Mouse (Mus musculus): ENCODE results near the gene Car14. TPM values are rescaled to one million over a fixed set of nuclear protein-coding genes. Genes with fewer than 3 reads are reported as not detected.
"Not testable (repeated sequence)": the region's sequence is repeated elsewhere in the genome, so short reads cannot be mapped to it uniquely, and the experiment has no call there.

The Car14 gene
- polyA plus RNA-seq, 1 experiment from 2014 or later, result 8.6 TPM

GRCm38 (mm10) chr3:95860323-95860722 lies 44.2 kb downstream of the Car14 start:
- 90% methylated on average over 3 of the region's 3 CpGs for WGBS
- Histone ChIP-seq H3K27me3 (ENCODE audit: control insufficient read depth, insufficient read depth, low read length) (no peaks in the 10 kb centered on the region), H3K4me1 (ENCODE audit: control insufficient read depth, insufficient read depth, low read length) (0 out of 2 replicates have a peak, but pooled peaks cover 4% of the 10 kb centered on the region), H3K36me3 (ENCODE audit: control insufficient read depth, insufficient read depth, low read length) (peaks cover 18% of the 10 kb centered on the region), H3K4me2 (ENCODE audit: low read length) (no peak overlapping the region), H3K9me3 (ENCODE audit: control insufficient read depth, low read length) (no peaks in the 10 kb centered on the region), H3K27ac (replicated peaks; ENCODE audit: low read depth, low read length) (no peak overlapping the region), H3K4me3 (replicated peaks; ENCODE audit: low read depth, low read length) (no peak overlapping the region), H3K9ac (replicated peaks; ENCODE audit: low read length) (no peak overlapping the region)
- no peak for ATAC-seq (ENCODE audit: low FRiP score, low TSS enrichment)
- peak; percentile 10 for DNase-seq

GRCm38 (mm10) chr3:95858278-95858677 lies 46.2 kb downstream of the Car14 start:
- H3K36me3 ChIP-seq (ENCODE audit: control insufficient read depth, insufficient read depth, low read length); H3K4me3 ChIP-seq (replicated peaks; ENCODE audit: low read depth, low read length); ATAC-seq (ENCODE audit: low FRiP score, low TSS enrichment); H3K4me1 ChIP-seq (ENCODE audit: control insufficient read depth, insufficient read depth, low read length); DNase-seq; H3K27ac ChIP-seq (replicated peaks; ENCODE audit: low read depth, low read length); H3K9ac ChIP-seq (replicated peaks; ENCODE audit: low read length); H3K4me2 ChIP-seq (ENCODE audit: low read length); H3K27me3 ChIP-seq (ENCODE audit: control insufficient read depth, insufficient read depth, low read length); H3K9me3 ChIP-seq (ENCODE audit: control insufficient read depth, low read length): not testable (repeated sequence)
- WGBS, result 89% methylated on average over 3 of the region's 3 CpGs

- H3K36me3 ChIP-seq (ENCODE audit: control insufficient read depth, insufficient read depth, low read length), result peaks cover 13% of the 10 kb centered on the region
- not testable (repeated sequence) for DNase-seq; H3K27me3 ChIP-seq (ENCODE audit: control insufficient read depth, insufficient read depth, low read length); H3K4me2 ChIP-seq (ENCODE audit: low read length); H3K4me3 ChIP-seq (replicated peaks; ENCODE audit: low read depth, low read length); H3K9me3 ChIP-seq (ENCODE audit: control insufficient read depth, low read length); ATAC-seq (ENCODE audit: low FRiP score, low TSS enrichment); H3K9ac ChIP-seq (replicated peaks; ENCODE audit: low read length); H3K27ac ChIP-seq (replicated peaks; ENCODE audit: low read depth, low read length); H3K4me1 ChIP-seq (ENCODE audit: control insufficient read depth, insufficient read depth, low read length)
- 82% methylated on average over 1 of the region's 1 CpGs for WGBS
Observed at GRCm38 (mm10) chr3:95857050-95857449, 47.4 kb downstream of the Car14 start.

- DNase-seq (peak; percentile 45), ATAC-seq (ENCODE audit: low FRiP score, low TSS enrichment) (peak; percentile 4; the same call in 1 of the 2 replicates)
- WGBS, result 22% methylated on average over 7 of the region's 7 CpGs
- Histone ChIP-seq H3K4me3 (replicated peaks; ENCODE audit: low read depth, low read length) (peak overlapping the region; percentile 82), H3K4me1 (ENCODE audit: control insufficient read depth, insufficient read depth, low read length) (peaks cover 8% of the 10 kb centered on the region; the same call in 1 of the 2 replicates), H3K9ac (replicated peaks; ENCODE audit: low read length) (peak overlapping the region; percentile 72; the same call in 1 of the 2 replicates), H3K27me3 (ENCODE audit: control insufficient read depth, insufficient read depth, low read length) (no peaks in the 10 kb centered on the region), H3K36me3 (ENCODE audit: control insufficient read depth, insufficient read depth, low read length) (peaks cover 20% of the 10 kb centered on the region), H3K9me3 (ENCODE audit: control insufficient read depth, low read length) (no peaks in the 10 kb centered on the region), H3K4me2 (ENCODE audit: low read length) (peak overlapping the region; percentile 74), H3K27ac (replicated peaks; ENCODE audit: low read depth, low read length) (peak overlapping the region; percentile 76)
Observed at GRCm38 (mm10) chr3:95856115-95856514, 48.4 kb downstream of the Car14 start.

- Histone ChIP-seq H3K4me2 (ENCODE audit: low read length) (peak within 1 kb of the TSS; percentile 74), H3K4me3 (replicated peaks; ENCODE audit: low read depth, low read length) (peak within 1 kb of the TSS; percentile 82), H3K27ac (replicated peaks; ENCODE audit: low read depth, low read length) (peak within 1 kb of the TSS; percentile 76), H3K9me3 (ENCODE audit: control insufficient read depth, low read length) (no peaks in the 10 kb centered on the region), H3K4me1 (ENCODE audit: control insufficient read depth, insufficient read depth, low read length) (peaks cover 8% of the 10 kb centered on the region; the same call in 1 of the 2 replicates), H3K36me3 (ENCODE audit: control insufficient read depth, insufficient read depth, low read length) (peaks cover 25% of the 10 kb centered on the region), H3K27me3 (ENCODE audit: control insufficient read depth, insufficient read depth, low read length) (no peaks in the 10 kb centered on the region), H3K9ac (replicated peaks; ENCODE audit: low read length) (peak within 1 kb of the TSS; percentile 72)
- ATAC-seq (ENCODE audit: low FRiP score, low TSS enrichment) (peak; percentile 99), DNase-seq (peak; percentile 97)
- WGBS, result under 1% methylated on average over 56 of the region's 56 CpGs
Observed at GRCm38 (mm10) chr3:95855502-95856089, 48.9 kb downstream of the Car14 start, which contains the start of gene Prpf3. Gene Prpf3, minus strand, starts transcription at chr3:95855885.

- H3K4me2 ChIP-seq (ENCODE audit: low read length), result no peak overlapping the region
- peaks cover 64% of the 10 kb centered on the region for H3K36me3 ChIP-seq (ENCODE audit: control insufficient read depth, insufficient read depth, low read length)
- H3K27me3 ChIP-seq (ENCODE audit: control insufficient read depth, insufficient read depth, low read length), result no peaks in the 10 kb centered on the region
- H3K27ac ChIP-seq (replicated peaks; ENCODE audit: low read depth, low read length), result no peak overlapping the region
- H3K9ac ChIP-seq (replicated peaks; ENCODE audit: low read length), result no peak overlapping the region
- peaks cover 6% of the 10 kb centered on the region; the same call in 1 of the 2 replicates for H3K4me1 ChIP-seq (ENCODE audit: control insufficient read depth, insufficient read depth, low read length)
- DNase-seq (no peak), ATAC-seq (ENCODE audit: low FRiP score, low TSS enrichment) (no peak)
- H3K9me3 ChIP-seq (ENCODE audit: control insufficient read depth, low read length), result no peaks in the 10 kb centered on the region
- 99% methylated on average over 8 of the region's 8 CpGs for WGBS
- H3K4me3 ChIP-seq (replicated peaks; ENCODE audit: low read depth, low read length), result no peak overlapping the region
Observed at GRCm38 (mm10) chr3:95851317-95851716, 53.2 kb downstream of the Car14 start.

GRCm38 (mm10) chr3:95850611-95851010 lies 53.9 kb downstream of the Car14 start:
- peaks cover 4% of the 10 kb centered on the region; the same call in 1 of the 2 replicates for H3K4me1 ChIP-seq (ENCODE audit: control insufficient read depth, insufficient read depth, low read length)
- H3K36me3 ChIP-seq (ENCODE audit: control insufficient read depth, insufficient read depth, low read length), result peaks cover 71% of the 10 kb centered on the region
- no peaks in the 10 kb centered on the region for H3K9me3 ChIP-seq (ENCODE audit: control insufficient read depth, low read length)
- H3K9ac ChIP-seq (replicated peaks; ENCODE audit: low read length), result no peak overlapping the region
- WGBS, result 87% methylated on average over 4 of the region's 4 CpGs
- ATAC-seq (ENCODE audit: low FRiP score, low TSS enrichment) (no peak), DNase-seq (no peak)
- H3K27me3 ChIP-seq (ENCODE audit: control insufficient read depth, insufficient read depth, low read length), result no peaks in the 10 kb centered on the region
- H3K4me3 ChIP-seq (replicated peaks; ENCODE audit: low read depth, low read length), result no peak overlapping the region
- H3K27ac ChIP-seq (replicated peaks; ENCODE audit: low read depth, low read length), result no peak overlapping the region
- no peak overlapping the region for H3K4me2 ChIP-seq (ENCODE audit: low read length)
